Mouse (Mus musculus): ENCODE data around the gene Krtcap3. TPM values are rescaled to one million over a fixed set of nuclear protein-coding genes. Genes with fewer than 3 reads are reported as not detected.

The Krtcap3 gene
- total and polyA plus RNA-seq, 2 experiments: 2.1 to 8.3 TPM

- no peaks in the 10 kb centered on the region for H3K27me3 ChIP-seq (ENCODE audit: control insufficient read depth, insufficient read depth, low read length)
- H3K9ac ChIP-seq (ENCODE audit: low read depth, low read length): peak within 1 kb of the TSS; percentile 65
- 3% methylated on average over 45 of the region's 45 CpGs for WGBS
- peaks cover 3% of the 10 kb centered on the region; the same call in 1 of the 2 replicates for H3K4me1 ChIP-seq (ENCODE audit: control insufficient read depth, insufficient read depth, low read length)
- H3K79me2 ChIP-seq (ENCODE audit: control insufficient read depth, insufficient read depth, low read length): peaks cover 4% of the 10 kb centered on the region; the same call in 1 of the 2 replicates
- TF ChIP-seq CTCF (IDR thresholded peaks at IDR 0.05; ENCODE audit: low read depth, low read length) (no peak), POLR2A (IDR thresholded peaks at IDR 0.05; ENCODE audit: extremely low read depth, insufficient read depth, low read length) (peak; percentile 48; the same call in 1 of the 2 replicates)
- peak within 1 kb of the TSS; percentile 69 for H3K27ac ChIP-seq (replicated peaks; ENCODE audit: insufficient read depth, low read depth, low read length)
- peak; percentile 98 for DNase-seq (ENCODE audit: extremely low read depth, low read depth, low spot score)
- H3K4me3 ChIP-seq (ENCODE audit: insufficient read depth, low read depth, low read length): peak within 1 kb of the TSS; percentile 55
- H3K36me3 ChIP-seq (ENCODE audit: control insufficient read depth, insufficient read depth, low read length): peaks cover 2% of the 10 kb centered on the region; the same call in 1 of the 2 replicates
Observed at GRCm38 (mm10) chr5:31290521-31291360, 39.2 kb downstream of the Krtcap3 start, which contains the start of gene Ift172. TSS of gene Ift172 (minus strand) at chr5:31291116.

- 3% methylated on average over 9 of the region's 9 CpGs for WGBS
- Histone ChIP-seq H3K79me2 (ENCODE audit: control insufficient read depth, insufficient read depth, low read length) (peaks cover 5% of the 10 kb centered on the region; the same call in 1 of the 2 replicates), H3K4me1 (ENCODE audit: control insufficient read depth, insufficient read depth, low read length) (peaks cover 4% of the 10 kb centered on the region; the same call in 1 of the 2 replicates), H3K9ac (ENCODE audit: low read depth, low read length) (peak overlapping the region; percentile 65), H3K27me3 (ENCODE audit: control insufficient read depth, insufficient read depth, low read length) (no peaks in the 10 kb centered on the region), H3K36me3 (ENCODE audit: control insufficient read depth, insufficient read depth, low read length) (peaks cover 2% of the 10 kb centered on the region; the same call in 1 of the 2 replicates), H3K27ac (replicated peaks; ENCODE audit: insufficient read depth, low read depth, low read length) (peak overlapping the region; percentile 69), H3K4me3 (ENCODE audit: insufficient read depth, low read depth, low read length) (peak overlapping the region; percentile 55)
- no peak for TF ChIP-seq CTCF (IDR thresholded peaks at IDR 0.05; ENCODE audit: low read depth, low read length)
- no peak for TF ChIP-seq POLR2A (IDR thresholded peaks at IDR 0.05; ENCODE audit: extremely low read depth, insufficient read depth, low read length)
- DNase-seq (ENCODE audit: extremely low read depth, low read depth, low spot score): no peak
Observed at GRCm38 (mm10) chr5:31291361-31291688, 39.8 kb downstream of the Krtcap3 start.

GRCm38 (mm10) chr5:31294964-31295605 is 43.6 kb downstream of the Krtcap3 start:
- H3K4me3 ChIP-seq (ENCODE audit: insufficient read depth, low read depth, low read length): peak overlapping the region; percentile 68
- peaks cover 3% of the 10 kb centered on the region; the same call in 1 of the 2 replicates for H3K36me3 ChIP-seq (ENCODE audit: control insufficient read depth, insufficient read depth, low read length)
- no peaks in the 10 kb centered on the region for H3K27me3 ChIP-seq (ENCODE audit: control insufficient read depth, insufficient read depth, low read length)
- peaks cover 17% of the 10 kb centered on the region; the same call in 1 of the 2 replicates for H3K4me1 ChIP-seq (ENCODE audit: control insufficient read depth, insufficient read depth, low read length)
- no peak for TF ChIP-seq POLR2A (IDR thresholded peaks at IDR 0.05; ENCODE audit: extremely low read depth, insufficient read depth, low read length)
- 0 out of 2 replicates have a peak, but pooled peaks have one; percentile 14 for TF ChIP-seq CTCF (IDR thresholded peaks at IDR 0.05; ENCODE audit: low read depth, low read length)
- WGBS: 10% methylated on average over 29 of the region's 29 CpGs
- peak overlapping the region; percentile 85 for H3K27ac ChIP-seq (replicated peaks; ENCODE audit: insufficient read depth, low read depth, low read length)
- H3K79me2 ChIP-seq (ENCODE audit: control insufficient read depth, insufficient read depth, low read length): peaks cover 5% of the 10 kb centered on the region; the same call in 1 of the 2 replicates
- peak overlapping the region; percentile 93 for H3K9ac ChIP-seq (ENCODE audit: low read depth, low read length)
- DNase-seq (ENCODE audit: extremely low read depth, low read depth, low spot score): peak; percentile 18

- WGBS: under 1% methylated on average over 46 of the region's 46 CpGs
- no peaks in the 10 kb centered on the region for H3K27me3 ChIP-seq (ENCODE audit: control insufficient read depth, insufficient read depth, low read length)
- peak within 1 kb of the TSS; percentile 68 for H3K4me3 ChIP-seq (ENCODE audit: insufficient read depth, low read depth, low read length)
- DNase-seq (ENCODE audit: extremely low read depth, low read depth, low spot score): no peak
- peaks cover 8% of the 10 kb centered on the region; the same call in 1 of the 2 replicates for H3K36me3 ChIP-seq (ENCODE audit: control insufficient read depth, insufficient read depth, low read length)
- H3K79me2 ChIP-seq (ENCODE audit: control insufficient read depth, insufficient read depth, low read length): peaks cover 5% of the 10 kb centered on the region; the same call in 1 of the 2 replicates
- H3K9ac ChIP-seq (ENCODE audit: low read depth, low read length): peak within 1 kb of the TSS; percentile 93
- peak within 1 kb of the TSS; percentile 96 for H3K27ac ChIP-seq (replicated peaks; ENCODE audit: insufficient read depth, low read depth, low read length)
- TF ChIP-seq POLR2A (IDR thresholded peaks at IDR 0.05; ENCODE audit: extremely low read depth, insufficient read depth, low read length) (no peak), CTCF (IDR thresholded peaks at IDR 0.05; ENCODE audit: low read depth, low read length) (no peak)
- peaks cover 14% of the 10 kb centered on the region; the same call in 1 of the 2 replicates for H3K4me1 ChIP-seq (ENCODE audit: control insufficient read depth, insufficient read depth, low read length)
Observed at GRCm38 (mm10) chr5:31295606-31296141, 44.2 kb downstream of the Krtcap3 start, which contains the start of gene Fndc4. TSS of gene Fndc4 (minus strand) at chr5:31296080.

- TF ChIP-seq POLR2A (IDR thresholded peaks at IDR 0.05; ENCODE audit: extremely low read depth, insufficient read depth, low read length) (no peak), CTCF (IDR thresholded peaks at IDR 0.05; ENCODE audit: low read depth, low read length) (no peak)
- Histone ChIP-seq H3K27ac (replicated peaks; ENCODE audit: insufficient read depth, low read depth, low read length) (peak within 1 kb of the TSS; percentile 96), H3K27me3 (ENCODE audit: control insufficient read depth, insufficient read depth, low read length) (no peaks in the 10 kb centered on the region), H3K4me1 (ENCODE audit: control insufficient read depth, insufficient read depth, low read length) (peaks cover 14% of the 10 kb centered on the region; the same call in 1 of the 2 replicates), H3K79me2 (ENCODE audit: control insufficient read depth, insufficient read depth, low read length) (peaks cover 5% of the 10 kb centered on the region; the same call in 1 of the 2 replicates), H3K4me3 (ENCODE audit: insufficient read depth, low read depth, low read length) (peak within 1 kb of the TSS; percentile 44), H3K9ac (ENCODE audit: low read depth, low read length) (peak within 1 kb of the TSS; percentile 51), H3K36me3 (ENCODE audit: control insufficient read depth, insufficient read depth, low read length) (peaks cover 15% of the 10 kb centered on the region; the same call in 1 of the 2 replicates)
- 17% methylated on average over 13 of the region's 13 CpGs for WGBS
- DNase-seq (ENCODE audit: extremely low read depth, low read depth, low spot score): peak; percentile 97
Observed at GRCm38 (mm10) chr5:31297047-31297757, 45.7 kb downstream of the Krtcap3 start, which contains the start of gene Gckr. TSS of gene Gckr (plus strand) at chr5:31297443.
